Mouse (Mus musculus): ENCODE data around the gene Pgm5. TPM values are rescaled to one million over a fixed set of nuclear protein-coding genes. Genes with fewer than 3 reads are reported as not detected.

Pgm5 gene
- total RNA-seq, 1 experiment: 3.0 TPM

GRCm38 (mm10) chr19:24762473-24763149 lies 99.0 kb downstream of the Pgm5 start:
- Histone ChIP-seq H3K36me3 (ENCODE audit: control insufficient read depth, insufficient read depth, low read length, poor library complexity, severe bottlenecking) (no peaks in the 10 kb centered on the region), H3K4me1 (ENCODE audit: control insufficient read depth in 2 of 2, insufficient read depth in 2 of 2, low read length in 2 of 2, poor library complexity in 1 of 2) (no peaks in the 10 kb centered on the region), H3K27ac (ENCODE audit: insufficient read depth, low read depth, low read length, poor library complexity, severe bottlenecking) (no peak overlapping the region), H3K4me3 (ENCODE audit: insufficient read depth in 1 of 2, low read depth in 1 of 2, low read length in 2 of 2, poor library complexity in 1 of 2, severe bottlenecking in 1 of 2) (no peak overlapping the region), H3K9me3 (ENCODE audit: control insufficient read depth, insufficient read depth, low read depth, low read length) (no peaks in the 10 kb centered on the region), H3K9ac (ENCODE audit: insufficient read depth, low read depth, low read length, poor library complexity, severe bottlenecking) (no peak overlapping the region)
- TF ChIP-seq ZNF384 (IDR thresholded peaks at IDR 0.05; ENCODE audit: low read depth, low read length) (no peak), MAFK (IDR thresholded peaks at IDR 0.05; ENCODE audit: insufficient read depth, low read depth, low read length) (no peak), HCFC1 (IDR thresholded peaks at IDR 0.05; ENCODE audit: borderline replicate concordance, insufficient read depth, low read length) (no peak), CHD2 (IDR thresholded peaks at IDR 0.05; ENCODE audit: low read depth, low read length) (no peak), ZC3H11A (IDR thresholded peaks at IDR 0.05; ENCODE audit: borderline replicate concordance, low read depth, low read length) (no peak)
- in situ Hi-C loops (cut with MboI; ENCODE audit: low sequenced_read_pairs in 2 of 2, unreplicated experiment in 2 of 2): no loop called here
- DNase-seq (ENCODE audit: low read depth, low spot score): no peak

GRCm38 (mm10) chr19:24756627-24757026 lies 105.0 kb downstream of the Pgm5 start:
- Histone ChIP-seq H3K9me3 (ENCODE audit: control insufficient read depth, insufficient read depth, low read depth, low read length) (no peaks in the 10 kb centered on the region), H3K4me1 (ENCODE audit: control insufficient read depth in 2 of 2, insufficient read depth in 2 of 2, low read length in 2 of 2, poor library complexity in 1 of 2) (no peaks in the 10 kb centered on the region), H3K9ac (ENCODE audit: insufficient read depth, low read depth, low read length, poor library complexity, severe bottlenecking) (no peak overlapping the region), H3K4me3 (ENCODE audit: insufficient read depth in 1 of 2, low read depth in 1 of 2, low read length in 2 of 2, poor library complexity in 1 of 2, severe bottlenecking in 1 of 2) (no peak overlapping the region), H3K36me3 (ENCODE audit: control insufficient read depth, insufficient read depth, low read length, poor library complexity, severe bottlenecking) (no peaks in the 10 kb centered on the region), H3K27ac (ENCODE audit: insufficient read depth, low read depth, low read length, poor library complexity, severe bottlenecking) (no peak overlapping the region)
- TF ChIP-seq ZNF384 (IDR thresholded peaks at IDR 0.05; ENCODE audit: low read depth, low read length) (no peak), ZC3H11A (IDR thresholded peaks at IDR 0.05; ENCODE audit: borderline replicate concordance, low read depth, low read length) (no peak), MAFK (IDR thresholded peaks at IDR 0.05; ENCODE audit: insufficient read depth, low read depth, low read length) (no peak), CHD2 (IDR thresholded peaks at IDR 0.05; ENCODE audit: low read depth, low read length) (no peak), HCFC1 (IDR thresholded peaks at IDR 0.05; ENCODE audit: borderline replicate concordance, insufficient read depth, low read length) (no peak)
- in situ Hi-C loops (cut with MboI; ENCODE audit: low sequenced_read_pairs in 2 of 2, unreplicated experiment in 2 of 2): no loop called here
- no peak for DNase-seq (ENCODE audit: low read depth, low spot score)

GRCm38 (mm10) chr19:24754440-24754785 lies 107.2 kb downstream of the Pgm5 start:
- no peaks in the 10 kb centered on the region for H3K36me3 ChIP-seq (ENCODE audit: control insufficient read depth, insufficient read depth, low read length, poor library complexity, severe bottlenecking)
- no peaks in the 10 kb centered on the region for H3K9me3 ChIP-seq (ENCODE audit: control insufficient read depth, insufficient read depth, low read depth, low read length)
- in situ Hi-C loops (cut with MboI; ENCODE audit: low sequenced_read_pairs in 2 of 2, unreplicated experiment in 2 of 2): no loop called here
- no peak overlapping the region for H3K27ac ChIP-seq (ENCODE audit: insufficient read depth, low read depth, low read length, poor library complexity, severe bottlenecking)
- no peak for DNase-seq (ENCODE audit: low read depth, low spot score)
- H3K9ac ChIP-seq (ENCODE audit: insufficient read depth, low read depth, low read length, poor library complexity, severe bottlenecking): no peak overlapping the region
- no peak for TF ChIP-seq MAFK (IDR thresholded peaks at IDR 0.05; ENCODE audit: insufficient read depth, low read depth, low read length)
- TF ChIP-seq ZNF384 (IDR thresholded peaks at IDR 0.05; ENCODE audit: low read depth, low read length): no peak
- no peak for TF ChIP-seq ZC3H11A (IDR thresholded peaks at IDR 0.05; ENCODE audit: borderline replicate concordance, low read depth, low read length)
- TF ChIP-seq HCFC1 (IDR thresholded peaks at IDR 0.05; ENCODE audit: borderline replicate concordance, insufficient read depth, low read length): no peak
- TF ChIP-seq CHD2 (IDR thresholded peaks at IDR 0.05; ENCODE audit: low read depth, low read length): no peak
- H3K4me1 ChIP-seq (ENCODE audit: control insufficient read depth in 2 of 2, insufficient read depth in 2 of 2, low read length in 2 of 2, poor library complexity in 1 of 2): no peaks in the 10 kb centered on the region
- H3K4me3 ChIP-seq (ENCODE audit: insufficient read depth in 1 of 2, low read depth in 1 of 2, low read length in 2 of 2, poor library complexity in 1 of 2, severe bottlenecking in 1 of 2): no peak overlapping the region

- H3K36me3 ChIP-seq (ENCODE audit: control insufficient read depth, insufficient read depth, low read length, poor library complexity, severe bottlenecking): no peaks in the 10 kb centered on the region
- H3K9ac ChIP-seq (ENCODE audit: insufficient read depth, low read depth, low read length, poor library complexity, severe bottlenecking): no peak overlapping the region
- no peaks in the 10 kb centered on the region for H3K9me3 ChIP-seq (ENCODE audit: control insufficient read depth, insufficient read depth, low read depth, low read length)
- no peak for DNase-seq (ENCODE audit: low read depth, low spot score)
- H3K27ac ChIP-seq (ENCODE audit: insufficient read depth, low read depth, low read length, poor library complexity, severe bottlenecking): no peak overlapping the region
- H3K4me1 ChIP-seq (ENCODE audit: control insufficient read depth in 2 of 2, insufficient read depth in 2 of 2, low read length in 2 of 2, poor library complexity in 1 of 2): no peaks in the 10 kb centered on the region
- in situ Hi-C loops (cut with MboI; ENCODE audit: low sequenced_read_pairs in 2 of 2, unreplicated experiment in 2 of 2): no loop called here
- no peak for TF ChIP-seq MAFK (IDR thresholded peaks at IDR 0.05; ENCODE audit: insufficient read depth, low read depth, low read length)
- no peak for TF ChIP-seq ZNF384 (IDR thresholded peaks at IDR 0.05; ENCODE audit: low read depth, low read length)
- TF ChIP-seq CHD2 (IDR thresholded peaks at IDR 0.05; ENCODE audit: low read depth, low read length): no peak
- TF ChIP-seq ZC3H11A (IDR thresholded peaks at IDR 0.05; ENCODE audit: borderline replicate concordance, low read depth, low read length): no peak
- no peak for TF ChIP-seq HCFC1 (IDR thresholded peaks at IDR 0.05; ENCODE audit: borderline replicate concordance, insufficient read depth, low read length)
- no peak overlapping the region for H3K4me3 ChIP-seq (ENCODE audit: insufficient read depth in 1 of 2, low read depth in 1 of 2, low read length in 2 of 2, poor library complexity in 1 of 2, severe bottlenecking in 1 of 2)
Observed at GRCm38 (mm10) chr19:24753617-24754439, 107.8 kb downstream of the Pgm5 start.

All from ES-E14 (cell line).